Mouse (Mus musculus): Measurements from ENCODE around the gene Ddc.

GRCm38 (mm10) chr11:11768057-11768456, 129.9 kb downstream of the Ddc start:
- TF ChIP-seq CTCF (IDR thresholded peaks at IDR 0.05; ENCODE audit: insufficient read depth, low read length): no peak
- no peak for TF ChIP-seq POLR2A (IDR thresholded peaks at IDR 0.05; ENCODE audit: borderline replicate concordance, extremely low read depth, low read depth, low read length)

All from lung, adult 2 months (tissue).